Mouse (Mus musculus): ENCODE measurements around the gene Wars.

DNA sequence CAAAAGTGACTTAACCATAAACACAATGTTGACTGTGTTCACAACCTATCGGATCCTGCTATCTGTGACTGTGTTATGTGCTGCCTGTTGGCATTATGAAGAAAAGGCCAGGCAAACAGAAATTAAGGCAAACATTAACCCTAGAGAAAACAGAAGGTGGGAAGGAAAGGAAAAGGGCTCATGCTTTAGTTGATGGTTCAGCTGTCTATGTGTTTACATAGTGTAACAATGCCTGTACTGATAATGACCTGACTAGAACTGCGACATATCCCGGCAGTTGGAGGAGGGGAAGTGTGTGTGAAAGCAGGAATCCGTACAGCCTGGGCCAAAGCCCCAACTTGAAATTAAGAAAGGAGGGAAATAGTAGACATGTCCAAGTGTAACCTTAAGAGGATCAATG is 6.9 kb downstream of the Wars start:
- TF ChIP-seq CTCF (IDR thresholded peaks at IDR 0.05; ENCODE audit: extremely low read depth, insufficient read length, insufficient replicate concordance, low read depth, low read length) = no peak
- TF ChIP-seq POLR2A (IDR thresholded peaks at IDR 0.05; ENCODE audit: low read depth, low read length) = no peak

Measured in small intestine, adult 2 months (tissue).